Mouse (Mus musculus) c-Kit-negative CD71-positive TER-119-positive erythroid progenitor cells, embryonic 14.5 days (primary cell): ENCODE measurements at regions not wholly inside any gene's neighbourhood (a gene's known extent, or its start where the extent isn't known, plus 50 kb on each side); places are given as distances from the start of the nearest gene placed in this dataset.

Source experiments
- DNase-seq: peaks from one replicate; pipeline ENCODE4 v3.0.0-alpha.2; 2013; ENCODE audit warnings: low read depth, low spot score

- DNase-seq = no peak
These were observed 318.5 kb downstream of the Qk start for GRCm38 (mm10) chr17:10001071-10001591.

DNA sequence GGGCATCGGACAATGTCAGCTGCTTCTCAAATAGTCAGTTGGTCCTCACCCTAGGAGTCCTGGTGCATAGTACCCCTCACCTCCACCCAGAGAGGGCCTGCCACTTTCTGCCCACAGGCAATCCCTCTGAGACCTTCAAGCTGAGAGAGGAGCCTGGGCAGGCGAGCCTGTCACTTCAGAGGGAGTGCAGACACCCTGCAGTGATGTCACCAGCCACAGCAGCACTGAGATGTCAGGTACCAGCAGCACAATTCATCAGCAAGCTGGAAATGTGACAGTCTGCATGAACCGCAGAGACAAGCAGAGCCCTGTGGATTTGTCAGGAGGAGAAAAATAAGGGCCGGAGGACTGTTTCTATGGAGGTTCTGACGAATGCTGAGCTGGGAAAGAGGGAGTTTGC, 324.3 kb downstream of the Qk start:
- no peak for DNase-seq

DNA sequence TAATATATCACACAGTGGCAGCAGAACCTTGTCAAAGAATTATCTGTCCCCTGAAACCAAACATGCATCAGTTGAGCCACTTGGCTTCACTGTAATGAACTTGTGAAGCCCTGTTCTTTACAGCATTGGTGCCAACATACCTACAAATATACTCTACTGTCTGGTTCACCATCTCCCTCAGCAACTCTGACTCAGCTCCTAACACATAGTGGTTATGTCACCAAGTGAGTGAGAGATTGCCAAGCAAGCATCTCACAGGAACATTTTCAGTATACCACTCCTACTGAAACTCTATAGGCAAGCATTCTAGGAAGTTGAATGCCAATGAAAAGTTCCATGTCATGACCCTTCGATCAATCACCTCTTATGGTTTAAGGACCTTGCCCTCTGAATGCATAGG, 321.2 kb upstream of the Pabpc6 start:
- DNase-seq = no peak

GRCm38 (mm10) chr17:9981273-9981672, 311.8 kb upstream of the Pabpc6 start:
- no peak for DNase-seq

- DNase-seq = no peak
These were observed 307.4 kb upstream of the Pabpc6 start for GRCm38 (mm10) chr17:9976866-9977421.

- no peak for DNase-seq
These were observed 306.5 kb upstream of the Pabpc6 start for GRCm38 (mm10) chr17:9975995-9976394.

DNA sequence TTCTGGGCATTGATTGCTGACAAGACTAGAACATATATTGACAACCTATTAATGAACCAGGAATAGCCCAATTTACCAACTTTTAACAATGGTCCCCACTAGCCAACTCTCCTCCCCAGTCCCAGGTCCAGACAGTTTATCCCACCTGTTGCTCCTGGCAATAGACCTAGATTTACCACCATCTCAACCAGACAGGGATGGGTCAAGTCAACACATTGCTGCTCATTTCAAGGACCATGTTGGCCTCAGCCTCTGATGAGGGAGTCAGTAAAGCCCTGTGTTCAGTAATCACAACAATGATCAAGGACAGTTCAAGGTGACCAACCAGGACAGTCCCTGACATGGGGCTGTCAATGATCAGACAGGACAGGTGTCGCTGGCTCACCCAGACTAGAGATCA, 305.6 kb upstream of the Pabpc6 start:
- DNase-seq = no peak

DNA sequence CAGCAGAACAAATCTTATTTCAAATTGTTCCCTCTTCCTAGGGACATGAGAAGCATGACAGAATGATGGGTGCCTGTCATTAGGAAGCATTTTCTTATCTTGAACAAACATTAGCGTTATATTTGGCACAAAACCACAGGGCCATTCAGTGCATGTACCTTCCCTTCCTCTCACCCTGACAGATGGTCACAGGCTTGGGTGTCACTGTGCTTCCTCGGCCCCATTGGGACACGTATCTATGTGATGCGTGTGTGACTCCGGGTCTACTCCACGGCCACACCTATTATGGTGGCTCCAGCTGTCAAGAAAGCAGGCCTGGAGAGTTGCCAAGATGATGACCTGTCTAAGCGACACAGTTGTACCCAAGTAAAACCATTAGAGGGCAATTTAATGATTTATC, 298.5 kb upstream of the Pabpc6 start:
- DNase-seq = no peak

DNA sequence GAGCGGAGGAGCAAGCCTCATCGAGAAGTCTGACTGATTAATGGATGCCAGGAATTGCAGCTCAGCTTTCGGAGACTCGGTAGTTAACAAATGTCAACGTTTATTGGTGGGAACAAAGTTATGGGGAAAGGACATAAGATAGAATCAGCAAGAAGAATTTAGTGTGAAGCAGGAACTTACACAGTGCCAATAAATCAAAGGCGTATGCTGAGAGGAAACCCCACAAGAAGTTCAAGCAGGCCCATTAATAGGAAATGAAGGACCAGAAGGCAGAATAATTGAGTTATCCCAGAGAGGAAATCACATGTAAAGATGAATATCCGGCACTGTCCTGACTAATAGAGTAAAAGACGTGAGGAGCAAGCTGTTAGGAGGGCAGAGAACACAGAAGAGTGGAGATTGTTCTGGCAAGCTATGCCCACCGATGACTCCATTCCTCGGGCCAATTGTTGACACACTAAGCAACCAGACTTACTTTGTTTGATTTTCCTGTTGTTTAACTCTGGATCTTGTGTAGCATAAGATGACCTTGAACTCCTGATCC, 293.4 kb upstream of the Pabpc6 start:
- no peak for DNase-seq

DNA sequence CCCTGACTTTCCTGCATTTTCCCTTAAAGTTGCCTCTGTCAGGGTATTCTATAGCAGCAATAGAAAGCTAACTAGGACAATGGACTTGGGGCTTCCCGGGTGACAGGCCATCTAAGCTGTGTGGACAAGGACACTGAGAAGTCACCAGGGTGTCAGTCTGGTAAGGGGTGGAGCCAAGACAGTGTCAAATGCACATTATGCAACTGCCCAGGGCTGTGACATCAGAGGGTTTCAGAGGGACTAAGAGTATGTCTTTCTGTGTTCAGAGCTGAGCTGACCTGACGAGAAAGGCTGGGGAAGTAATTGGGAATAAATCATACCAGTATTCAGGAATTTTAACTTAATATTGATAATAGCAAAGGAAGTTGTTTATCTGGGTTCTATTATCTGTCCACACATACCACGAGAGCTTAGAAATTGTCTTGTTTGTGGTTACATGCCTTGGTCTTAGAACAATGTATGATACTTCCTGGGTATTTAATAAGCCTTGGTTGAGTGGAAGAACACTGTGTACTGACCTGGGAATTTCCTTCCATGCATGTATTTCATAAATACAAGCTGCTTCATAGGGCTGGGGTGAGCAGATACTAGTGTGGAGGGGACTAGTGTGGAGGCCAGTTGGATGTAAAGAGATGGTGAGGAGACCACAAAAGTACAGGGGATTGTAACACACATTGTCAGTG, 279.6 kb upstream of the Pabpc6 start:
- no peak for DNase-seq

DNA sequence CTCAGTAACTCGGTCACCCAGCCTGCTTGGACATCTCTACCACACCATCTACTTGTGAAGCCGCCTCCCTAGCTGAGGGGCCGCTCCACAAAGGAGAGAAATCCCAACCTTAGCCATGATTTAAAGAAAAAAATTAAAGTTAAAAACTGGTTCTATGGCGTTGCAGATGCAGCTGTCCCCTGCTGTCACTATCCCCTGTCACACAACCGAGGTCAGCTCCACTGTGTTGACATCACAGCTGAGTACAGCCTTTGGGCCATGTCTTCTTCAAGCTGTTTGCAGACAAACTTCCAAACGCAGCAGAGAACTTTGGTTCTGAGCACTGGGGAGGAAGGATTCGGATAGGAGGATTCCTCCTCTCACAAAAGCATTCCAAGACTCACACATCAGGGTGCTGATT, 278.1 kb upstream of the Pabpc6 start:
- DNase-seq = no peak

GRCm38 (mm10) chr17:9944513-9944912, 275.0 kb upstream of the Pabpc6 start:
- DNase-seq = no peak

DNA sequence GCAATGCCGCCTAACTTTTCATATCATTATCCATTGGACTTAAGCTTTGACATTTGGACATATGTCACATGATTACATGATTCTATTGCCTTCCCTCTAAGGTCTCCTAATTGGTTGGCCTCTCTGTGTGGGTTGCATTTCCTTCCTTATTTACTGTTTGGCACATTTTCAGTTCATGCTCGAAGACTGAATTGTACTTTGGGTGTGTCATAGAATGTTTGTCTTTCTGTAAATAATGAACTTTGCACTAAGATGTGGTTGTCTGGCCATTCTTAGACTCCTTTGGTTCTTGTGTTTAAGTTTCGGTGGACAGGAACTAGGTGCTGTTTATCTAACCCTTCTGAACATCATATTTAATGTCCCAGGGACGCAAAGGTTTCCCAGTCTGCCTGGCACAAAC, 272.7 kb upstream of the Pabpc6 start:
- DNase-seq = no peak

- no peak for DNase-seq
These were observed 270.1 kb upstream of the Pabpc6 start for GRCm38 (mm10) chr17:9939576-9939975.

DNA sequence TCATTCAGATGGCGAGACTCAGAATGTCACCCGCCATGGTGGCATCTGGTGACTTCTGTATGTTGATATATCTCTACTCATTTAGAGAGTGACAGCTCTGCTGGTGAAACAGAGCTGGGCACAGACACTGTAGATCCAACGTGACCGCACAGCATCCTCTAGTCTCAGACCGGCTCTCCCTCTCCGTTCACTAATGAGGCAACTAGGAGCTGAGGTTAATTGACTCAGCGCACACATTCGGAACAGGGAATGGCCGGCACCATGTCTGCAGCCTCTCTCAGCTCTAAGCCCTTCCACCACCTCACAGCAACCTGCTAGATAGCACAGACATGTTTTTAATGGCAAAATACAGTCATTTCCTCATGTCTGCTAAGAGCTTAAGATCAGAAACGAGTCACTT, 268.9 kb upstream of the Pabpc6 start:
- no peak for DNase-seq

DNA sequence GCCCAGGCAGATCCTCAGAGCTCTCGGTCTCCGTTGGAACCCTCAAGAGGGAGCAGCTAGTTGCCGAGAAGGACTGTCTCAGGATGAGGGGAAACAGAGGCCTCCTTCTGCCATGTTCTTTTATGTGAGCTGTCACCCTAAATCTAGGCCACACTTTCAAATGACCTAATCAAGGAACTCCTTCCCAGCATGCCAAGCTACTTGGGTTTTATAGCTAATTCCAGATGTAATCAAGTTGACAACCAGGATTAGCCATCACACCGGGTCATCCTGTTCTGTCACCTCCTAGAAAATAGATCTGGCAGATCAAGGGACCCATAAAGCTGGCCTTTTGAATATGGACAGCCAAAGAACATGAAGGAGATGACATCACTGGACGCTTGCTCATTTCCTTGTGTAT, 267.7 kb upstream of the Pabpc6 start:
- DNase-seq = no peak

GRCm38 (mm10) chr17:9932186-9932585, 262.7 kb upstream of the Pabpc6 start:
- no peak for DNase-seq

DNA sequence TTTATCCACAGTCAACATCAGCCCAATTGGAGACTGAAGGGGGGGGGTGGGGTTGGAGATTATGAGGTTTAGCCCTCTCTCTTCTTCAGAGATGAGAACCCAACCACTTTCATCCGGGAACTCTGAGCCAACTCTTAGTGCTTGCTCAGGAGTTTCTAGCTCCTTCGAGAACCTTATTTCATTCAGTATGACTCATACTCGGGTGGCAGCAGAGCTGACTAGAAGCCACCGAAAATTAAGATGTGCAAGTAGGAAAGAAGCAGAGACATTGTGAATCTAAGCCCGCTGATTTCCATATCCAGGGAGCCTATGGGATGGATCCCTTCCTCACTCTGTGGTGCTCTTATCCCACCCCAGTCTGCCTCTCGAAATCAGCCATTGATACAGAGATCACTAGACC, 262.0 kb upstream of the Pabpc6 start:
- DNase-seq = no peak

- DNase-seq = no peak
These were observed 260.1 kb upstream of the Pabpc6 start for GRCm38 (mm10) chr17:9929448-9930088.

DNA sequence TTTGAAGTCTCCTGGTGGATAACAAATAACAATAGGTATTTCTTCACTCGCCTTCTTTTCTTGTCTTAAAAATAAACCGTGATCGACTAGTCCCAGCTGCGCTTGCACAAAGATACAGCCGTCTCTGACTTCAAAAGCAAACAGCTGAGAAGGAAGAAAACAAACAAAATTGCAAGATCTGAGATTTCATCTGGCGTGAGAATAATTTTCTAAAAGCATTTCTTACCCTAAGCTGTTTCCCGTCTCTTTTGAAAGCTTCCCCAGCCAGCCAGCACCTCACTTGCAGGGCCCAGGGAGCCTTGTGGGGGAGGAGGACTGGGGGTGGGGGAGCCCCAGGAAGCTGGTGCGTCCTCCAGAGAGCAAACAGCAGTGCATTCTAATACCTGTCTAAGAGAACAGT, 258.2 kb upstream of the Pabpc6 start:
- no peak for DNase-seq

DNA sequence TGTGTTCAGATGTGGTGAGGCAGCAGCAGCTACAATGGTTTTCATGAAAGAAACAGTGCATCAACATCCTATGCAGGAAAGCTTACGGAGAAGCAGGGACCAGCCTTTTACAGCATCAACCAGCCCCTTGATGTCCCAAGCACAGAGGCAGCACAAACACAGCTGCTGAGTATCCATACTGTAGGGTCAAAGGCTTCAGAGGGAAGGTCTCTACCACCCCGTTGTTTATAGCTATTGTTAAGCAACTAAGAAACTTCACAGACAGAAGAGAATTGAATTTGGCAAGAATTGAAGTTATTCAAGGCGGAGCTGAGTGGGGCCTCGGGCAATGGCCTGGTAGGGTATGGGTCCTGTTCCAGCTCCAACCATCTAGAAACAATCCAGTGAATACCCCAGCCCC, 256.8 kb upstream of the Pabpc6 start:
- no peak for DNase-seq

DNA sequence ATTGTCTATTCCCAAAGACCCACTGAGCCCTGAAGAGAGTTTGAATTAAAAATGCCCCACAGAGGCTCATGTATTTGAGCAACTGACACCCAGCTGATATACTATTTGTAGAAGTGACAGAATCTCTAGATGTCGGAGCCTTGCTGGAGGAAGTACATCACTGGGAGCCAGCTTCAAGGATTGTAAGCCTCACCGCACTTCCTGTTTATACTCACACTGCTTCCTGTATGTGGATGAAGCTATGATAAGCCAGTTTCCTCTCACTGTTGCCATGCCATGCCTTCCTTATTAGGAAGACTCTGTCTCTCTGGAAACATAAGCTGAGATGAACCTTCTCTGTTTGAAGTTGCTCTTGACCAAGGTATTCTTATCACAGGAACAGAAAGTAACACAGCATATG, 251.8 kb upstream of the Pabpc6 start:
- DNase-seq = no peak

- no peak for DNase-seq
These were observed 247.5 kb upstream of the Pabpc6 start for GRCm38 (mm10) chr17:9917031-9917430.
